Mouse (Mus musculus) kidney, embryonic 16.5 days (tissue): ENCODE measurements around the gene Scmh1. TPM values are rescaled to one million over a fixed set of nuclear protein-coding genes. Genes with fewer than 3 reads are reported as not detected.

ENCODE experiments used
- ATAC-seq: fragments of 200-750 bp; cut with Nextera tagmentation; 2 replicates; pipeline ENCODE4 v1.8.0; 2017; ENCODE audit warnings: moderate TSS enrichment; ENCODE audit not compliant: low FRiP score, low TSS enrichment
- H3K27ac ChIP-seq: fragments of 300-500 bp; sonication (generic); 2 replicates; pipeline ENCODE4 v1.5.1; 2014; ENCODE audit warnings: low read length
- H3K27me3 ChIP-seq: fragments of 300-500 bp; sonication (generic); 2 replicates; pipeline ENCODE4 v1.6.1; 2014; ENCODE audit warnings: low read length, control low read depth, mixed read lengths; ENCODE audit not compliant: insufficient read depth
- H3K36me3 ChIP-seq: fragments of 300-500 bp; sonication (generic); 2 replicates; pipeline ENCODE4 v1.6.1; 2014; ENCODE audit warnings: low read length, control low read depth, mixed read lengths; ENCODE audit not compliant: insufficient read depth
- H3K4me1 ChIP-seq: fragments of 300-500 bp; sonication (generic); 2 replicates; pipeline ENCODE4 v1.6.1; 2014; ENCODE audit warnings: low read length, control low read depth, mixed read lengths; ENCODE audit not compliant: insufficient read depth
- H3K4me2 ChIP-seq: fragments of 300-500 bp; sonication (generic); replicated peaks from 2 replicates; pipeline ENCODE4 v1.6.1; 2014; ENCODE audit warnings: low read depth, low read length
- H3K4me3 ChIP-seq: fragments of 300-500 bp; sonication (generic); 2 replicates; pipeline ENCODE4 v1.5.1; 2014; ENCODE audit warnings: mild to moderate bottlenecking, low read length
- H3K9ac ChIP-seq: fragments of 300-500 bp; sonication (generic); replicated peaks from 2 replicates; pipeline ENCODE4 v1.6.1; 2014; ENCODE audit warnings: low read length
- H3K9me3 ChIP-seq: fragments of 300-500 bp; sonication (generic); 2 replicates; pipeline ENCODE4 v1.6.1; 2016; ENCODE audit warnings: low read length, control low read depth
- WGBS: fragments of 180-500 bp; shearing (Covaris S2); extraction: QIAGEN DNeasy Blood & Tissue Kit; methylation state at CpG from one replicate; pipeline ENCODE4 v1.1.7; 2014; 5-methylcytosine and 5-hydroxymethylcytosine counted together
- polyA plus RNA-seq: library from polyadenylated mRNA; unstranded; fragments of >200 nt; fragmentation: Nextera tagmentation; extraction: Ambion mirVana; gene quantifications from 2 replicates; pipeline ENCODE4 v1.2.1, GENCODE M21; 2015

The Scmh1 gene
- polyA plus RNA-seq, 1 experiment from 2014 or later = 38.0 TPM

DNA sequence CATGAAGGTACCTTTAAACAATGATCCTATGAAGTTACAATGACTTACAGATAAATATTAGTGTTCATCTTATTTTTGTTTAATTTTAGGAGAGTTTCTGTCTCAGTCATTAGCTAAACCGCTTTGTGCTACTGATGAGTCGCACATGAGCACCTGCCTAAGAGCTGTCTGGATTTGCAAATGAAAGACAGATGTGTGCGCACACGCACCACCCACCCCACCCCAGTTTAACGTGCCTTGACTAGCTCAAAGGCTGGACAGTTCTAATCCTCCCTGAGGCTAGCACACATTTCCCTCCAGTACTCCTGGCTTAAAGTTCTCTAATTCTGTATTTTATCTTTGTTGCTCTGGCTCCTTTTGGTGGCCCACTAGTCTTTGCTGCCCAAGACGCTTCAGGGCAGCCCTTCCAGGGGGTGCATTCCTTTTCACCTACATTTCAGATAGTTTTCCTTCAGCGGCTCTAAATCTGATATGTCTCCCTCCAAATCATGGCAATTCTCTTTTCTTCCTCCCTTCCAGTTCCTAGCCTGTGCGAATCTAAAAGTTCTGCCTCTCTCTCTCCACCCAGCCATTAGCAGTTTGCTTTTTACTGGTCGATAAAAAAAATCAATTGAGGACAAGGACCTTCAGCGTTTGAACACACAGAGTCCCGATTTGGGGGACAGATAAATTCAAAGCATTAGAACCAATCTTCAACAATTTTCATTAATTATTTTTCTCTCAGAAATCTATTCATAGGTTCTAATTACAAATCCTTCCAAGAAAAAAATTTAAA is 27.7 kb downstream of the Scmh1 start:
- Histone ChIP-seq H3K4me2 (no peak overlapping the region), H3K9me3 (no peaks in the 10 kb centered on the region), H3K27me3 (no peaks in the 10 kb centered on the region), H3K4me3 (no peak overlapping the region), H3K9ac (no peak overlapping the region), H3K4me1 (no peaks in the 10 kb centered on the region), H3K27ac (no peak overlapping the region), H3K36me3 (no peaks in the 10 kb centered on the region)
- no peak for ATAC-seq
- 74% methylated on average over 11 of the region's 11 CpGs for WGBS

DNA sequence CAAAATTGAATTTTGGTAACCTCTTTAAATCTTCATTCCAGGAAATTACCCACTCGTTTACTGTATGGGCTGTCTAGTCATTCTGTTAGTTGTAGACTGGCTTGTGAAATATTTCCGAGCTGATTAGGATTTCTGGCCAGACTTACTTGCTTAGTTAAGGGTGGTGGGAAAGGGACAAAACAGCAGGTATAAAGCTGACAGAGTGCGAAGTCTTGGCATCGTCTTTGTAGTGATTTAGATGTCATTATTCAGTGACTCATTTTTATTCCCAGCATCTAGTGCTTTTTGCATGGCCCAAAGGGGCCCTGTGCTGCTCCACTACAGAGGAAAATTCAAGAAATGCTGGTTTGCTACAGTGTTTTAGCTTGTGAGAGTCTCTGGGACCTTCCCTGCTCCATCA is 56.7 kb downstream of the Scmh1 start:
- Histone ChIP-seq H3K36me3 (0 out of 2 replicates have a peak, but pooled peaks cover 2% of the 10 kb centered on the region), H3K27me3 (no peaks in the 10 kb centered on the region), H3K4me2 (no peak overlapping the region), H3K9ac (no peak overlapping the region), H3K4me1 (no peaks in the 10 kb centered on the region), H3K27ac (no peak overlapping the region), H3K9me3 (no peaks in the 10 kb centered on the region), H3K4me3 (no peak overlapping the region)
- no peak for ATAC-seq
- 77% methylated on average over 4 of the region's 4 CpGs for WGBS

DNA sequence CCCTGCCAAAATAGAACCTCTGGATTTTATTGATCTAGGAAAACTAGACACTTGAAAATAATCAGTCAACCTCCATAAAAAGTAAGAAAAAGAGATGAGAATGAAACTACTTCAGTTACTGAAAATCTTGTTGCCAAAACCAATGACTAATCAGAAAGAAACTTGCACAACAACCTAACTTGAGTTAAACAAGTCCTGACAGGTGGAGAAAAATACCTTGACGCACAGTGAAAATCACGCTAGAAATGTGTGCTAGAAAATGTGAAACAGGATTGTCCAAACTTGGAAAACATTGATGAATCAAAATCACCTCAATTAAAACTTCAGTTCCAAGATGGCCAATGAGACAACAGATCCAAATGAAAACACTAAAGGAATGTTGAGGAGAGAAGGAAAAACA is 67.9 kb downstream of the Scmh1 start:
- 97% methylated on average over 2 of the region's 2 CpGs for WGBS
- Histone ChIP-seq H3K4me1 (no peaks in the 10 kb centered on the region), H3K4me2 (no peak overlapping the region), H3K4me3 (no peak overlapping the region), H3K9me3 (no peaks in the 10 kb centered on the region), H3K36me3 (peaks cover 17% of the 10 kb centered on the region), H3K27ac (no peak overlapping the region), H3K27me3 (no peaks in the 10 kb centered on the region), H3K9ac (no peak overlapping the region)
- ATAC-seq = no peak

GRCm38 (mm10) chr4:120487707-120488106 is 82.6 kb downstream of the Scmh1 start:
- peaks cover 3% of the 10 kb centered on the region; the same call in 1 of the 2 replicates for H3K4me1 ChIP-seq
- no peak for ATAC-seq
- no peak overlapping the region for H3K27ac ChIP-seq
- H3K9me3 ChIP-seq = no peaks in the 10 kb centered on the region
- peaks cover 8% of the 10 kb centered on the region; the same call in 1 of the 2 replicates for H3K36me3 ChIP-seq
- no peak overlapping the region for H3K4me2 ChIP-seq
- no peak overlapping the region for H3K9ac ChIP-seq
- H3K27me3 ChIP-seq = no peaks in the 10 kb centered on the region
- WGBS = 34% methylated on average over 1 of the region's 1 CpGs
- H3K4me3 ChIP-seq = no peak overlapping the region

GRCm38 (mm10) chr4:120506955-120507354 is 101.9 kb downstream of the Scmh1 start:
- no peak for ATAC-seq
- Histone ChIP-seq H3K4me3 (no peak overlapping the region), H3K36me3 (peaks cover 32% of the 10 kb centered on the region), H3K27me3 (no peaks in the 10 kb centered on the region), H3K9ac (no peak overlapping the region), H3K4me2 (no peak overlapping the region), H3K4me1 (no peaks in the 10 kb centered on the region), H3K27ac (no peak overlapping the region), H3K9me3 (peaks cover 7% of the 10 kb centered on the region; the same call in 1 of the 2 replicates)
- WGBS = 91% methylated on average over 1 of the region's 1 CpGs

GRCm38 (mm10) chr4:120511203-120511602 is 106.1 kb downstream of the Scmh1 start:
- 94% methylated on average over 4 of the region's 4 CpGs for WGBS
- Histone ChIP-seq H3K27me3 (no peaks in the 10 kb centered on the region), H3K4me1 (no peaks in the 10 kb centered on the region), H3K9me3 (peaks cover 7% of the 10 kb centered on the region; the same call in 1 of the 2 replicates), H3K9ac (no peak overlapping the region), H3K4me3 (no peak overlapping the region), H3K27ac (no peak overlapping the region), H3K36me3 (peaks cover 35% of the 10 kb centered on the region), H3K4me2 (no peak overlapping the region)
- ATAC-seq = no peak

GRCm38 (mm10) chr4:120514366-120514765 is 109.3 kb downstream of the Scmh1 start:
- WGBS = 98% methylated on average over 2 of the region's 2 CpGs
- Histone ChIP-seq H3K4me1 (no peaks in the 10 kb centered on the region), H3K27ac (no peak overlapping the region), H3K9me3 (0 out of 2 replicates have a peak, but pooled peaks cover 3% of the 10 kb centered on the region), H3K27me3 (no peaks in the 10 kb centered on the region), H3K36me3 (peaks cover 41% of the 10 kb centered on the region), H3K4me2 (no peak overlapping the region), H3K9ac (no peak overlapping the region), H3K4me3 (no peak overlapping the region)
- no peak for ATAC-seq

DNA sequence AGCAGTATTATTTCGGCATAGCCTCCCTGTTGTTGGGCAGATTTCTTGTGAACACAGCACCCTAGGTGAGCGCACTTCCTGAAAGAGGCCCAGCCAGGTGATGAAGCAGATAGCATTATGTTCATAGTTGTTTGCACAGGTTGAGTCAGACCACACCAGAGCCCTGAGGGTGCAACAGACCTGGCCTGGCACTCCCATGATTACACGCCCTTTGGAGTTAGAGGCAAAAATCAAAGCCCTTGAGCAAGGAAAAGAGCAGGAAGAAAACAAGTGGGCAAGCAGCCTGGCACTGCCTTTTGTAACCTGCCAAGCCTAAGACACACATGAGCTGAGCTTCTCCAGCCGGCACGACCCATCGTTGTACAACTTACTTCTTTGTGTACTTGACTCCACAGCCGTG is 111.4 kb downstream of the Scmh1 start:
- Histone ChIP-seq H3K4me3 (no peak overlapping the region), H3K4me2 (no peak overlapping the region), H3K27ac (no peak overlapping the region), H3K9me3 (no peaks in the 10 kb centered on the region), H3K9ac (no peak overlapping the region), H3K36me3 (peaks cover 34% of the 10 kb centered on the region), H3K27me3 (no peaks in the 10 kb centered on the region), H3K4me1 (no peaks in the 10 kb centered on the region)
- ATAC-seq = no peak
- 88% methylated on average over 7 of the region's 7 CpGs for WGBS

DNA sequence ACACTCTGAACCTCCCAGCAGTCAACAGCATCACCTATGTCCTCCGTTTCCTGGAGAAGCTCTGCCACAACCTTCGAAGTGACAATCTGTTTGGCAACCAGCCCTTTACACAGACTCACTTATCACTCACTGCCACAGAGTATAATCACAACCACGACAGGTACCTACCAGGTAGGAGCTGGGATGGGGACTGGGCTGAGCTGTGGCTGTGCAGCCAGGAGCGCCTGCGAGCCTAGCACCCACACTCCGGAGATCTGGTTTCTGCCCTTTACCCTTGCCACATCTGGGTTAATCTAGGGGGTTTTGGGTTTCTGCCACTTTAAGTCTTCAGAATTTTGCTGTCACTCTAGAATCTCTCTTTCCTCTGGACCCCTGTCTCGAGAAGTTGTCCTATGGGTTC is 111.8 kb downstream of the Scmh1 start:
- Histone ChIP-seq H3K9ac (no peak overlapping the region), H3K9me3 (no peaks in the 10 kb centered on the region), H3K4me3 (no peak overlapping the region), H3K4me2 (no peak overlapping the region), H3K27me3 (no peaks in the 10 kb centered on the region), H3K4me1 (no peaks in the 10 kb centered on the region), H3K36me3 (peaks cover 34% of the 10 kb centered on the region), H3K27ac (no peak overlapping the region)
- no peak for ATAC-seq
- WGBS = 84% methylated on average over 7 of the region's 7 CpGs

DNA sequence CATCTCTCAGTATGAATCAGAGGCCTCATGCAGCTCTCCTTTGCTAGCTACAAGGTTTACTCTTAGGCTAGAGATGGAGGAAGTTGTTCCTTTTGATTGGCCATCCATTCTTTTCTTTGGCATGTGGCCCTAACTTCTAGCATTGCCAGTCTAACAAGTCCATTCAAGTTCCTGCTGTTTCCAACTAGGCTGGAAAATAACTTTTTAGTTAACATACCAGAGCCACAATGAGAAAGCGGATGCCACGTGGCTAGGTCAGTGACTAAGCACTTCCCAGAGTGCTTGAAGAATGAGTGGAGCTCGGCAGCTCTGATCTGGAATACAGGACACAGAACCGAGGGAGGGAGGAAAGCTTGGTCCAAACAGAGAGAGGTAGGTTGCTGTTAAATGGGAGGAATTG is 112.3 kb downstream of the Scmh1 start:
- no peaks in the 10 kb centered on the region for H3K27me3 ChIP-seq
- peaks cover 38% of the 10 kb centered on the region for H3K36me3 ChIP-seq
- H3K27ac ChIP-seq = no peak overlapping the region
- H3K4me3 ChIP-seq = no peak overlapping the region
- H3K9me3 ChIP-seq = no peaks in the 10 kb centered on the region
- WGBS = 77% methylated on average over 4 of the region's 4 CpGs
- ATAC-seq = no peak
- no peaks in the 10 kb centered on the region for H3K4me1 ChIP-seq
- H3K9ac ChIP-seq = no peak overlapping the region
- H3K4me2 ChIP-seq = no peak overlapping the region
